Mouse (Mus musculus): ENCODE data around the gene Cdh9. TPM values are rescaled to one million over a fixed set of nuclear protein-coding genes. Genes with fewer than 3 reads are reported as not detected.
A peak's percentile ranks its signal among the peaks of the same experiment; 100 is the strongest.

Cdh9 gene
- total and polyA plus RNA-seq, 3 experiments: not detected

DNA sequence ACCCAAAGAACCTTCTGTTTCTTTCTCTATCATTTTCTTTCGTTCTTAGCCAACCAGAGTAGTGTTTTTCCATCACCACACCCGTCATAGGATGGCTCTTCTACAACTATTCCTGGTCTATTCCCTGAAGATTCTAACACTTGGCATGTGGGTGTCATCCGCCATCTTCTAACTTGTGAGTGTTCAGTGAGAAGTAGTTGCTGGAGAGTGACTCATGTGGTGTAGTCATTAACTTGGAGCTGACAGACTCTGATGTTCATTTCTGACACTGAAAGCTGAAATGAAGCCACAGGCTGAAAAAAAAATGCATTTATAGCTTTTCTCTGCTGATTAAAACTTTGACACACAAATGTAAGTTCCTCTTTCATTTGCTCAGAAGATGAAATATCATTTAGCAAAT lies 34.7 kb downstream of the Cdh9 start:
- H3K27me3 ChIP-seq (ENCODE audit: control insufficient read depth in 1 of 2, insufficient read depth in 2 of 2, low read length in 2 of 2): no peaks in the 10 kb centered on the region
- no peak overlapping the region for H3K27ac ChIP-seq (ENCODE audit: control insufficient read depth, low read depth, low read length)
- peak; percentile 76 for TF ChIP-seq ZNF384 (IDR thresholded peaks at IDR 0.05; ENCODE audit: low read depth, low read length)
- no peak for TF ChIP-seq JUND (IDR thresholded peaks at IDR 0.05; ENCODE audit: low read depth, low read length)
- DNase-seq (ENCODE audit: low read depth, low spot score): peak; percentile 54
- no peaks in the 10 kb centered on the region for H3K9me3 ChIP-seq (replicated peaks; ENCODE audit: insufficient read depth, low read length)
- no peaks in the 10 kb centered on the region for H3K36me3 ChIP-seq (ENCODE audit: control insufficient read depth in 1 of 2, insufficient read depth in 2 of 2, low read length in 2 of 2)
- H3K9ac ChIP-seq (ENCODE audit: control insufficient read depth, low read depth, low read length, poor library complexity, severe bottlenecking): no peak overlapping the region
- H3K4me3 ChIP-seq (ENCODE audit: control insufficient read depth in 1 of 2, insufficient read depth in 1 of 2, low read depth in 2 of 2, low read length in 2 of 2): no peak overlapping the region
- no peaks in the 10 kb centered on the region for H3K79me2 ChIP-seq (ENCODE audit: control insufficient read depth, insufficient read depth, low read length, poor library complexity)
- H3K4me1 ChIP-seq (ENCODE audit: control insufficient read depth in 1 of 2, insufficient read depth in 2 of 2, low read length in 2 of 2): no peaks in the 10 kb centered on the region

- H3K9ac ChIP-seq (ENCODE audit: control insufficient read depth, low read depth, low read length, poor library complexity, severe bottlenecking): no peak overlapping the region
- TF ChIP-seq MYC (IDR thresholded peaks at IDR 0.05; ENCODE audit: low read depth, low read length) (no peak), TAL1 (IDR thresholded peaks at IDR 0.05; ENCODE audit: low read length) (no peak), RCOR1 (IDR thresholded peaks at IDR 0.05; ENCODE audit: low read depth, low read length) (no peak), ZKSCAN1 (IDR thresholded peaks at IDR 0.05; ENCODE audit: low read depth, low read length) (no peak), POLR2AphosphoS5 (IDR thresholded peaks at IDR 0.05; ENCODE audit: borderline replicate concordance, low read depth, low read length) (no peak), RAD21 (IDR thresholded peaks at IDR 0.05; ENCODE audit: low read depth, low read length) (no peak), ELF1 (IDR thresholded peaks at IDR 0.05; ENCODE audit: low read depth, low read length) (no peak), UBTF (IDR thresholded peaks at IDR 0.05; ENCODE audit: borderline replicate concordance, insufficient read depth, low read depth, low read length) (no peak), JUND (IDR thresholded peaks at IDR 0.05; ENCODE audit: low read depth, low read length) (no peak), KAT2A (conservative IDR thresholded peaks at IDR 0.05; ENCODE audit: low read depth, low read length) (no peak), CTCF (IDR thresholded peaks at IDR 0.05 in 2 of 3, conservative IDR thresholded peaks at IDR 0.05 in 1 of 3; ENCODE audit: control insufficient read depth in 1 of 3, insufficient read depth in 1 of 3, low read depth in 2 of 3, low read length in 3 of 3, poor library complexity in 1 of 3, severe bottlenecking in 1 of 3) (no peak)
- no peaks in the 10 kb centered on the region for H3K36me3 ChIP-seq (ENCODE audit: control insufficient read depth in 1 of 2, insufficient read depth in 2 of 2, low read length in 2 of 2)
- H3K4me1 ChIP-seq (ENCODE audit: control insufficient read depth in 1 of 2, insufficient read depth in 2 of 2, low read length in 2 of 2): no peaks in the 10 kb centered on the region
- no peaks in the 10 kb centered on the region for H3K27me3 ChIP-seq (ENCODE audit: control insufficient read depth in 1 of 2, insufficient read depth in 2 of 2, low read length in 2 of 2)
- H3K27ac ChIP-seq (ENCODE audit: control insufficient read depth, low read depth, low read length): no peak overlapping the region
- no peak for DNase-seq (ENCODE audit: low read depth, low spot score)
- H3K79me2 ChIP-seq (ENCODE audit: control insufficient read depth, insufficient read depth, low read length, poor library complexity): no peaks in the 10 kb centered on the region
- no peak overlapping the region for H3K4me3 ChIP-seq (ENCODE audit: control insufficient read depth in 1 of 2, insufficient read depth in 1 of 2, low read depth in 2 of 2, low read length in 2 of 2)
- no peaks in the 10 kb centered on the region for H3K9me3 ChIP-seq (replicated peaks; ENCODE audit: insufficient read depth, low read length)
These were observed 56.0 kb downstream of the Cdh9 start for GRCm38 (mm10) chr15:16784575-16784974.

GRCm38 (mm10) chr15:16792857-16793256 lies 64.3 kb downstream of the Cdh9 start:
- TF ChIP-seq TAL1 (IDR thresholded peaks at IDR 0.05; ENCODE audit: low read length) (no peak), USF1 (IDR thresholded peaks at IDR 0.05; ENCODE audit: low read depth, low read length) (no peak), USF2 (IDR thresholded peaks at IDR 0.05; ENCODE audit: borderline replicate concordance in 1 of 2, insufficient read depth in 1 of 2, low read depth in 1 of 2, low read length in 2 of 2) (no peak), MAZ (IDR thresholded peaks at IDR 0.05; ENCODE audit: low read depth, low read length) (no peak), MAFK (IDR thresholded peaks at IDR 0.05; ENCODE audit: borderline replicate concordance, low read depth, low read length) (no peak), MEF2A (IDR thresholded peaks at IDR 0.05; ENCODE audit: extremely low read depth, insufficient replicate concordance, low read depth, low read length, poor library complexity, severe bottlenecking) (no peak), CHD2 (IDR thresholded peaks at IDR 0.05; ENCODE audit: low read length) (no peak)
- no peak for DNase-seq (ENCODE audit: low read depth, low spot score)
- Histone ChIP-seq H3K9me3 (replicated peaks; ENCODE audit: insufficient read depth, low read length) (no peaks in the 10 kb centered on the region), H3K9ac (ENCODE audit: control insufficient read depth, low read depth, low read length, poor library complexity, severe bottlenecking) (no peak overlapping the region), H3K27ac (ENCODE audit: control insufficient read depth, low read depth, low read length) (no peak overlapping the region), H3K4me3 (ENCODE audit: control insufficient read depth in 1 of 2, insufficient read depth in 1 of 2, low read depth in 2 of 2, low read length in 2 of 2) (no peak overlapping the region), H3K36me3 (ENCODE audit: control insufficient read depth in 1 of 2, insufficient read depth in 2 of 2, low read length in 2 of 2) (peaks cover 0 to 3% of the 10 kb centered on the region in 2 experiments; a peak in 1 of 4 replicates), H3K79me2 (ENCODE audit: control insufficient read depth, insufficient read depth, low read length, poor library complexity) (no peaks in the 10 kb centered on the region), H3K4me1 (ENCODE audit: control insufficient read depth in 1 of 2, insufficient read depth in 2 of 2, low read length in 2 of 2) (no peaks in the 10 kb centered on the region), H3K27me3 (ENCODE audit: control insufficient read depth in 1 of 2, insufficient read depth in 2 of 2, low read length in 2 of 2) (no peaks in the 10 kb centered on the region)

All from MEL (cell line).